Mouse (Mus musculus): ENCODE measurements around the gene Slc27a4.
A peak's percentile ranks its signal among the peaks of the same experiment; 100 is the strongest.

Slc27a4 gene

DNA sequence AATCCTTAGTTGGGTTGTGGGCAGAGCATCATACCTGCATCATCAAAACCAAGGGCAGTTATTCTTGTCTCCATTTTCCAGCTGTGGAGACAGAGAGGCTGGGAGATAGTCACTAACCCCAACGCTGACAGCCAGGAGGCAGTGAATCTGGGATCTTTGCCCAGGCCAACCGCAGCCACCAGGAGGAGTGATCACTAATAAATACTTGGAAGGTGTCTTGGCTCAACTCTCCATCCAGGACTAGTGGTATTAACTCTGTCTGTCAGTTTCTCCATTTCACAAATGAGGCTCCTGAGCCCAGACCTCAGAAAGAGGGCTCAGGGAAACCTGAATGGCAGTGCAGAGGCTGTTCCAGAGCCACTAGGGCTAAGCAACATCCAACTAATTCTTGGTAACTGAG, 54.9 kb downstream of the Slc27a4 start:
- DNase-seq, result no peak

DNA sequence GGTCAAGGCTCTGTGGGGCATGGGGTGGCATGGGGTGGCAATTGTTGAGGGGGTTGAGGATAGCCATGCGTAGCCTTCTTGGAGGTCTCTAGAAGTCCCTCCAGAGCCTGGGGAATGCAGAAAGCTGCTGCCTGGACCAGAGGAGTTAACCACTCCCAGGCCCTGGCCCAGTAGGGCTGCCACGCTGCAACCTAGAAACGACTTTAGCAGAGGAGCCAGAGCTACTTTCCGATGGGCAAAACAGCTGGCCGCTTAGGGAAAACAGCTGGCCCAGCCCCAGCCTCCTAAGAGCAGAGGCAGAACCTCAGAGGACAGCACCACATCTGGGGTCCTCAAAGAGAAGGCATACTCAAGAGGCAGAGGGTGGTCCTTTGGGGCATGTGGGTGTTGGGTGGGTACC, 55.5 kb downstream of the Slc27a4 start:
- DNase-seq, result no peak

GRCm38 (mm10) chr2:29858748-29859473, 56.5 kb downstream of the Slc27a4 start:
- DNase-seq, result peak; percentile 62 to 65

- DNase-seq, result no peak
These were observed 62.7 kb downstream of the Slc27a4 start for GRCm38 (mm10) chr2:29865125-29865524.
